ENCODE assay signal across 28 mouse cellular contexts in genomic region chr9:58654494-58654893, GRCm38 (mm10).
A peak's percentile ranks its signal among the peaks of the same experiment; 100 is the strongest.
DNase-seq lines count a peak whose midpoint lies in the region; ATAC-seq and TF ChIP-seq lines count a peak whose summit lies in the region.
"Had no signal": no experiment of that assay in that cellular context is flagged by ENCODE, and none has a peak within 500 bp of the region (broad histone marks: within the 10 kb centered on the region; RNA-seq: fewer than 3 reads in every experiment).

No protein-coding gene starts in this region.

- no peak for TF ChIP-seq POLR2A in lung, adult 2 months (IDR thresholded peaks at IDR 0.05; ENCODE audit: borderline replicate concordance, extremely low read depth, low read depth, low read length)

- ATAC-seq in kidney, embryonic 14.5 days (ENCODE audit: low FRiP score, low TSS enrichment): no peak
- ATAC-seq in lung, embryonic 15.5 days (ENCODE audit: borderline replicate concordance, extremely low read depth, low FRiP score, low TSS enrichment): peak; percentile 39; the same call in 1 of the 2 replicates
- no peak for ATAC-seq in liver, postnatal 0 days
- ATAC-seq in stomach, embryonic 16.5 days (ENCODE audit: insufficient read depth, low FRiP score): peak; percentile 85
- no peak for ATAC-seq in midbrain, embryonic 14.5 days (ENCODE audit: low FRiP score, low TSS enrichment)
- ATAC-seq: midbrain, embryonic 13.5 days; Patski had no signal

- H3K4me1 ChIP-seq in kidney, embryonic 14.5 days (ENCODE audit: control insufficient read depth, insufficient read depth, low read length): no peaks in the 10 kb centered on the region
- H3K4me1 ChIP-seq in lung, embryonic 15.5 days: peaks cover 5% of the 10 kb centered on the region; the same call in 1 of the 2 replicates
- no peaks in the 10 kb centered on the region; the same call in none of the 2 replicates for H3K4me1 ChIP-seq in lung, adult 2 months (ENCODE audit: control insufficient read depth, insufficient read depth, low read length)
- peaks cover 22% of the 10 kb centered on the region for H3K4me1 ChIP-seq in liver, postnatal 0 days (ENCODE audit: insufficient read depth)
- no peaks in the 10 kb centered on the region for H3K4me1 ChIP-seq in stomach, embryonic 16.5 days (ENCODE audit: control insufficient read depth, insufficient read depth, low read length)
- no peaks in the 10 kb centered on the region for H3K4me1 ChIP-seq in midbrain, embryonic 14.5 days (ENCODE audit: control insufficient read depth, insufficient read depth, low read length)
- H3K4me1 ChIP-seq: embryonic facial prominence, embryonic 10.5 days; hindbrain, embryonic 13.5 days; limb, embryonic 10.5 days; midbrain, embryonic 13.5 days had no signal

- no peak for DNase-seq in kidney, postnatal 10 days
- no peak for DNase-seq in lung, adult 2 months
- DNase-seq in liver, postnatal 0 days: no peak
- DNase-seq in midbrain, embryonic 14.5 days: no peak
- DNase-seq: adrenal gland, postnatal 36 days; B cell, adult 2 months; cerebellum, adult 11-12 months; cerebellum, postnatal 10 days; gastrocnemius, postnatal 25 days; heart, adult 2 months; heart, postnatal 14 days; retina, postnatal 1 day; right cerebral cortex, postnatal 25 days; spleen, adult 18-20 months; thymus, adult 18-20 months; thymus, postnatal 4 days had no signal

- no peaks in the 10 kb centered on the region for H3K9me3 ChIP-seq in kidney, embryonic 14.5 days (ENCODE audit: control insufficient read depth, low read length)
- no peaks in the 10 kb centered on the region for H3K9me3 ChIP-seq in lung, embryonic 15.5 days
- H3K9me3 ChIP-seq in liver, postnatal 0 days (ENCODE audit: low read length): no peaks in the 10 kb centered on the region
- H3K9me3 ChIP-seq in stomach, embryonic 16.5 days (replicated peaks; ENCODE audit: control insufficient read depth, low read length): no peaks in the 10 kb centered on the region
- H3K9me3 ChIP-seq in midbrain, embryonic 14.5 days (ENCODE audit: control insufficient read depth, low read length): no peaks in the 10 kb centered on the region
- H3K9me3 ChIP-seq: embryonic facial prominence, embryonic 10.5 days; G1E; heart, embryonic 13.5 days; hindbrain, embryonic 13.5 days; limb, embryonic 10.5 days; megakaryocyte, embryonic 14.5 days; midbrain, embryonic 13.5 days had no signal

- peak overlapping the region; percentile 37; the same call in 1 of the 2 replicates for H3K27ac ChIP-seq in kidney, embryonic 14.5 days (ENCODE audit: low read depth, low read length)
- peak overlapping the region; percentile 53; the same call in 1 of the 2 replicates for H3K27ac ChIP-seq in lung, embryonic 15.5 days
- H3K27ac ChIP-seq in liver, postnatal 0 days (ENCODE audit: low read depth): no peak overlapping the region
- peak overlapping the region; percentile 2; the same call in 1 of the 2 replicates for H3K27ac ChIP-seq in stomach, embryonic 16.5 days (ENCODE audit: low read length)
- H3K27ac ChIP-seq in midbrain, embryonic 14.5 days (replicated peaks; ENCODE audit: low read depth, low read length): no peak overlapping the region
- H3K27ac ChIP-seq: embryonic facial prominence, embryonic 10.5 days; heart, adult 2 months; heart, embryonic 13.5 days; hindbrain, embryonic 13.5 days; limb, embryonic 10.5 days; midbrain, embryonic 13.5 days had no signal

- no peak overlapping the region for H3K9ac ChIP-seq in kidney, embryonic 14.5 days (ENCODE audit: low read depth, low read length)
- H3K9ac ChIP-seq in lung, embryonic 15.5 days: no peak overlapping the region
- no peak overlapping the region for H3K9ac ChIP-seq in liver, postnatal 0 days (replicated peaks)
- H3K9ac ChIP-seq in stomach, embryonic 16.5 days (ENCODE audit: low read length): no peak overlapping the region
- no peak overlapping the region for H3K9ac ChIP-seq in midbrain, embryonic 14.5 days (replicated peaks; ENCODE audit: low read length)
- H3K9ac ChIP-seq: heart, embryonic 13.5 days; hindbrain, embryonic 13.5 days; midbrain, embryonic 13.5 days had no signal

- H3K36me3 ChIP-seq in kidney, embryonic 14.5 days (ENCODE audit: control insufficient read depth, insufficient read depth, low read length): peaks cover 11% of the 10 kb centered on the region; the same call in 1 of the 2 replicates
- H3K36me3 ChIP-seq in lung, embryonic 15.5 days: peaks cover 10% of the 10 kb centered on the region; the same call in 1 of the 2 replicates
- peaks cover 35% of the 10 kb centered on the region for H3K36me3 ChIP-seq in liver, postnatal 0 days (replicated peaks; ENCODE audit: insufficient read depth, low read length)
- H3K36me3 ChIP-seq in stomach, embryonic 16.5 days (ENCODE audit: control insufficient read depth, insufficient read depth, low read length): no peaks in the 10 kb centered on the region; the same call in 1 of the 2 replicates
- peaks cover 10% of the 10 kb centered on the region; the same call in 1 of the 2 replicates for H3K36me3 ChIP-seq in midbrain, embryonic 14.5 days (ENCODE audit: control insufficient read depth, insufficient read depth, low read length)

- H3K4me3 ChIP-seq in kidney, embryonic 14.5 days (ENCODE audit: low read length): no peak overlapping the region
- H3K4me3 ChIP-seq in lung, embryonic 15.5 days: no peak overlapping the region
- H3K4me3 ChIP-seq in lung, adult 2 months (replicated peaks; ENCODE audit: extremely low read depth, low read depth, low read length): no peak overlapping the region
- no peak overlapping the region for H3K4me3 ChIP-seq in liver, postnatal 0 days (ENCODE audit: low read depth, low read length)
- no peak overlapping the region for H3K4me3 ChIP-seq in stomach, embryonic 16.5 days (replicated peaks; ENCODE audit: low read length)
- H3K4me3 ChIP-seq in midbrain, embryonic 14.5 days (replicated peaks; ENCODE audit: low read depth, low read length): no peak overlapping the region
- H3K4me3 ChIP-seq: embryonic facial prominence, embryonic 10.5 days; heart, adult 2 months; heart, embryonic 13.5 days; hindbrain, embryonic 13.5 days; limb, embryonic 10.5 days; megakaryocyte, embryonic 14.5 days; midbrain, embryonic 13.5 days had no signal

- 71% methylated on average over 4 of the region's 4 CpGs for WGBS in kidney, embryonic 14.5 days
- WGBS in lung, embryonic 15.5 days: 57% methylated on average over 4 of the region's 4 CpGs
- 58% methylated on average over 4 of the region's 4 CpGs for WGBS in lung, adult 2 months
- WGBS in liver, postnatal 0 days (ENCODE audit: insufficient replicate concordance): 65% methylated on average over 4 of the region's 4 CpGs
- 59% methylated on average over 4 of the region's 4 CpGs for WGBS in stomach, embryonic 16.5 days
- WGBS in midbrain, embryonic 14.5 days: 85% methylated on average over 4 of the region's 4 CpGs

- TF ChIP-seq CTCF in lung, adult 2 months (IDR thresholded peaks at IDR 0.05; ENCODE audit: insufficient read depth, low read length): no peak
- no peak for TF ChIP-seq CTCF in liver, postnatal 0 days (IDR thresholded peaks at IDR 0.05; ENCODE audit: low read depth)

- no peaks in the 10 kb centered on the region for H3K27me3 ChIP-seq in kidney, embryonic 14.5 days (ENCODE audit: control insufficient read depth, insufficient read depth, low read length)
- H3K27me3 ChIP-seq in lung, embryonic 15.5 days: no peaks in the 10 kb centered on the region
- H3K27me3 ChIP-seq in liver, postnatal 0 days (ENCODE audit: insufficient read depth, low read length): no peaks in the 10 kb centered on the region
- no peaks in the 10 kb centered on the region for H3K27me3 ChIP-seq in stomach, embryonic 16.5 days (ENCODE audit: control insufficient read depth, insufficient read depth, low read length)
- no peaks in the 10 kb centered on the region for H3K27me3 ChIP-seq in midbrain, embryonic 14.5 days (ENCODE audit: control insufficient read depth, insufficient read depth, low read length)
- H3K27me3 ChIP-seq: CH12.LX; heart, embryonic 13.5 days; hindbrain, embryonic 13.5 days; megakaryocyte, embryonic 14.5 days; midbrain, embryonic 13.5 days; Patski had no signal

- no peak for TF ChIP-seq EP300 in liver, postnatal 0 days (IDR thresholded peaks at IDR 0.05; ENCODE audit: low read depth)

- H3K4me2 ChIP-seq in kidney, embryonic 14.5 days (replicated peaks; ENCODE audit: low read depth, low read length): no peak overlapping the region
- no peak overlapping the region for H3K4me2 ChIP-seq in lung, embryonic 15.5 days
- H3K4me2 ChIP-seq in liver, postnatal 0 days (ENCODE audit: low read depth, low read length): 0 out of 2 replicates have a peak overlapping the region, but pooled peaks have one; percentile 14
- no peak overlapping the region for H3K4me2 ChIP-seq in stomach, embryonic 16.5 days (ENCODE audit: low read depth, low read length)
- no peak overlapping the region for H3K4me2 ChIP-seq in midbrain, embryonic 14.5 days (ENCODE audit: low read length)
- H3K4me2 ChIP-seq: hindbrain, embryonic 13.5 days; midbrain, embryonic 13.5 days had no signal

Comparison
In these comparisons a context has a peak if more than half of its experiments do, and no peak if none do; other contexts are left out.
1. ATAC-seq: peak in lung, embryonic 15.5 days (single experiment) and stomach, embryonic 16.5 days (single experiment); none in kidney, embryonic 14.5 days (single experiment), liver, postnatal 0 days (single experiment) and midbrain, embryonic 14.5 days (single experiment).
2. H3K27ac ChIP-seq: peak in kidney, embryonic 14.5 days (single experiment), lung, embryonic 15.5 days (single experiment) and stomach, embryonic 16.5 days (single experiment); none in liver, postnatal 0 days (single experiment) and midbrain, embryonic 14.5 days (single experiment).